Mouse (Mus musculus) stomach, postnatal 0 days (tissue): Measurements from ENCODE around the gene 5430419D17Rik.

Experiments used
- CTCF ChIP-seq: IDR thresholded peaks from 2 replicates; pipeline ENCODE4 v1.5.1; 2016; ENCODE audit warnings: antibody characterized with exemption, low read depth, mild to moderate bottlenecking, moderate library complexity
- EP300 ChIP-seq: optimal IDR thresholded peaks from 2 replicates; pipeline ENCODE3; 2016; ENCODE audit warnings: antibody characterized with exemption

DNA sequence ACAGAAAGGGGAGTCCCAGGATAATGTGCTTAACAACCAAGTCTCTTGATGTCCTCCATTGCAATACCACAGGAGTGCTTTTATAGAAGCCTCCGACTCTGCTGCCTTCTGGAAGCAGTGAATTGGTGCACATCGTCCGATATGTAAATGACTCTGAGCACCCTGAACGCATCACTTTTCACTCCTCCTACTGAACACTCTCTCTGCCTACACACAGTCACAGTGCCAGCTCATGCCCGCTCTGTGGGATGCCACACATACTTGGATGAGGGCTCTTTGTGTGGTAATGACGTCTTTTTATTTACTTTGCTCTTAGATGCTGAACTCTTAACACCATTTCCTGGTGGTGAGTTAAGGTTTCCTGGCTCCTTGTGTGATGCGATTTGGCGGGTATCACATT lies 12.8 kb downstream of the 5430419D17Rik start:
- TF ChIP-seq CTCF (no peak), EP300 (no peak)
